Mouse (Mus musculus) lung, postnatal 14 days (tissue): ENCODE data around the gene Gm11172.
"Not testable (repeated sequence)": the region's sequence is repeated elsewhere in the genome, so short reads cannot be mapped to it uniquely, and the experiment has no call there.

Experiments used
- DNase-seq: peaks from one replicate; pipeline ENCODE4 v3.0.0; 2021

The Gm11172 gene

GRCm38 (mm10) chr16:10785371-10786231, 27.1 kb upstream of the Gm11172 start, which contains the start of gene Socs1:
Gene Socs1 (minus strand): TSS chr16:10785536.
- peak; percentile 91 for DNase-seq

- DNase-seq = peak; percentile 86
Measured at GRCm38 (mm10) chr16:10786288-10786687, 26.4 kb upstream of the Gm11172 start.

- no peak for DNase-seq
Measured at GRCm38 (mm10) chr16:10786782-10787547, 25.8 kb upstream of the Gm11172 start.

- no peak for DNase-seq
Measured at GRCm38 (mm10) chr16:10787548-10788058, 25.1 kb upstream of the Gm11172 start.

- no peak for DNase-seq
Measured at GRCm38 (mm10) chr16:10788271-10788670, 24.4 kb upstream of the Gm11172 start, which contains the start of gene Tnp2. Gene Tnp2 (minus strand): TSS chr16:10788660.

GRCm38 (mm10) chr16:10788866-10789265, 23.8 kb upstream of the Gm11172 start:
- DNase-seq = no peak

GRCm38 (mm10) chr16:10790702-10791101, 22.0 kb upstream of the Gm11172 start, which contains the start of gene Prm3:
Gene Prm3 (minus strand): TSS chr16:10790914.
- no peak for DNase-seq

- no peak for DNase-seq
Measured at GRCm38 (mm10) chr16:10796034-10796433, 16.7 kb upstream of the Gm11172 start, which contains the start of gene Prm2. Gene Prm2 (minus strand): TSS chr16:10796134.

GRCm38 (mm10) chr16:10802420-10802819, 10.3 kb upstream of the Gm11172 start:
- DNase-seq = not testable (repeated sequence)

- DNase-seq = no peak
Measured at GRCm38 (mm10) chr16:10805789-10806527, 6.8 kb upstream of the Gm11172 start, which contains the start of gene Prm1. Gene Prm1 (minus strand): TSS chr16:10805839.

- DNase-seq = no peak
Measured at GRCm38 (mm10) chr16:10810376-10810775, 2.3 kb upstream of the Gm11172 start.

GRCm38 (mm10) chr16:10813726-10814125, 1.0 kb downstream of the Gm11172 start:
- DNase-seq = no peak

- DNase-seq = peak; percentile 23
Measured at GRCm38 (mm10) chr16:10814864-10815263, 2.1 kb downstream of the Gm11172 start.

GRCm38 (mm10) chr16:10818579-10819135, 5.9 kb downstream of the Gm11172 start:
- DNase-seq = no peak

- no peak for DNase-seq
Measured at GRCm38 (mm10) chr16:10819966-10820365, 7.3 kb downstream of the Gm11172 start.

GRCm38 (mm10) chr16:10821387-10821786, 8.7 kb downstream of the Gm11172 start:
- no peak for DNase-seq

- no peak for DNase-seq
Measured at GRCm38 (mm10) chr16:10824536-10824935, 11.8 kb downstream of the Gm11172 start.

- DNase-seq = no peak
Measured at GRCm38 (mm10) chr16:10825840-10826239, 13.1 kb downstream of the Gm11172 start.

- no peak for DNase-seq
Measured at GRCm38 (mm10) chr16:10827269-10827668, 14.6 kb downstream of the Gm11172 start.

- no peak for DNase-seq
Measured at GRCm38 (mm10) chr16:10827766-10828460, 15.2 kb downstream of the Gm11172 start.

- no peak for DNase-seq
Measured at GRCm38 (mm10) chr16:10828461-10828805, 15.7 kb downstream of the Gm11172 start.

- no peak for DNase-seq
Measured at GRCm38 (mm10) chr16:10834542-10834910, 21.8 kb downstream of the Gm11172 start.
